Mouse (Mus musculus) granulocyte monocyte progenitor cell, adult 5-6 weeks (primary cell): ENCODE results near the gene Olfr211. TPM values are rescaled to one million over a fixed set of nuclear protein-coding genes. Genes with fewer than 3 reads are reported as not detected.

Experiments used
- total RNA-seq, 2 experiments: library from RNA; stranded (forward) in 1 of 2; stranded (reverse) in 1 of 2; fragments of 200-712, 200-1000 nt in 1 of 2; fragments of >200 nt in 1 of 2; fragmentation: Nextera tagmentation in 1 of 2; gene quantifications; 2 replicates each; pipeline ENCODE4 v1.2.3; 2014 to 2017

Olfr211 gene
- total RNA-seq, 2 experiments from 2014 or later, result not detected

Other genes with a start within 250 kb of the Olfr211 start
- 19.9 and 32.7 TPM in 2 replicates for gene Zfand4, start 224.9 kb upstream of the Olfr211 start, total RNA-seq (2014; fragmentation: Nextera tagmentation)
- 15.3 and 16.3 TPM in 2 replicates for gene Zfand4, start 224.9 kb upstream of the Olfr211 start, total RNA-seq (2017)
- gene March8, start 151.1 kb upstream of the Olfr211 start, total RNA-seq (2014; fragmentation: Nextera tagmentation), result 13.4 and 22.4 TPM in 2 replicates
- 15.9 and 19.3 TPM in 2 replicates for gene March8, start 151.1 kb upstream of the Olfr211 start, total RNA-seq (2017)
- 6.6 and 13.3 TPM in 2 replicates for gene Alox5, start 27.9 kb upstream of the Olfr211 start, total RNA-seq (2014; fragmentation: Nextera tagmentation)
- gene Alox5, start 27.9 kb upstream of the Olfr211 start, total RNA-seq (2017), result 6.2 and 15.6 TPM in 2 replicates
- not detected in 2 replicates for gene Olfr212, start 17.4 kb downstream of the Olfr211 start, total RNA-seq (2014; fragmentation: Nextera tagmentation)
- gene Olfr212, start 17.4 kb downstream of the Olfr211 start, total RNA-seq (2017), result not detected in 2 replicates
- not detected in 2 replicates for gene Olfr213, start 49.4 kb downstream of the Olfr211 start, total RNA-seq (2014; fragmentation: Nextera tagmentation)
- gene Olfr213, start 49.4 kb downstream of the Olfr211 start, total RNA-seq (2017), result not detected in 2 replicates
- gene Gm5580, start 62.0 kb downstream of the Olfr211 start, total RNA-seq (2014; fragmentation: Nextera tagmentation), result 0.34 TPM in 1 of 2 replicates, not detected in the other
- 0.36 and 0.39 TPM in 2 replicates for gene Gm5580, start 62.0 kb downstream of the Olfr211 start, total RNA-seq (2017)
- not detected in 2 replicates for gene Olfr214, start 65.1 kb downstream of the Olfr211 start, total RNA-seq (2014; fragmentation: Nextera tagmentation)
- not detected in 2 replicates for gene Olfr214, start 65.1 kb downstream of the Olfr211 start, total RNA-seq (2017)
- gene Olfr215, start 95.1 kb downstream of the Olfr211 start, total RNA-seq (2014; fragmentation: Nextera tagmentation), result not detected in 2 replicates
- not detected in 2 replicates for gene Olfr215, start 95.1 kb downstream of the Olfr211 start, total RNA-seq (2017)
- 110 and 113 TPM in 2 replicates for gene Zfp422, start 139.9 kb downstream of the Olfr211 start, total RNA-seq (2014; fragmentation: Nextera tagmentation)
- 68.6 and 72.0 TPM in 2 replicates for gene Zfp422, start 139.9 kb downstream of the Olfr211 start, total RNA-seq (2017)
- not detected in 2 replicates for gene Depp1, start 161.5 kb downstream of the Olfr211 start, total RNA-seq (2014; fragmentation: Nextera tagmentation)
- gene Depp1, start 161.5 kb downstream of the Olfr211 start, total RNA-seq (2017), result not detected in 2 replicates
- 78.9 and 79.9 TPM in 2 replicates for gene Rassf4, start 184.9 kb downstream of the Olfr211 start, total RNA-seq (2014; fragmentation: Nextera tagmentation)
- gene Rassf4, start 184.9 kb downstream of the Olfr211 start, total RNA-seq (2017), result 41.0 and 46.8 TPM in 2 replicates
- 0.11 and 0.24 TPM in 2 replicates for gene Tmem72, start 227.8 kb downstream of the Olfr211 start, total RNA-seq (2014; fragmentation: Nextera tagmentation)
- gene Tmem72, start 227.8 kb downstream of the Olfr211 start, total RNA-seq (2017), result under 0.01 and 0.04 TPM in 2 replicates